Mouse (Mus musculus): ENCODE data around the gene Fam167b. TPM values are rescaled to one million over a fixed set of nuclear protein-coding genes. Genes with fewer than 3 reads are reported as not detected.

Gene Fam167b
- total and polyA plus RNA-seq, 3 experiments: 0.81 to 1.8 TPM; not detected in 1

GRCm38 (mm10) chr4:129623681-129624091 lies 45.3 kb upstream of the Fam167b start, which contains the start of gene Ccdc28b:
Ccdc28b (minus strand) TSS chr4:129623947.
- DNase-seq: peak; percentile 63 to 72
- no peaks in the 10 kb centered on the region; the same call in 1 of the 2 replicates for H3K79me2 ChIP-seq (replicated peaks; ENCODE audit: control insufficient read depth, insufficient read depth, low read length)
- H3K9ac ChIP-seq (ENCODE audit: low read depth, low read length): peak within 1 kb of the TSS; percentile 83
- H3K27me3 ChIP-seq (ENCODE audit: control insufficient read depth, insufficient read depth, low read length): no peaks in the 10 kb centered on the region
- intact Hi-C loops (cut with DNase I): loop anchor here (1.0 to 5.0 kb wide), 2 partner anchors 17 to 199 kb away; no protein-coding TSS in a partner anchor
- TF ChIP-seq POLR2A (IDR thresholded peaks at IDR 0.05; ENCODE audit: insufficient read depth, low read depth, low read length) (peak; percentile 81), EP300 (IDR thresholded peaks at IDR 0.05; ENCODE audit: insufficient read depth, low read depth, low read length) (no peak), CTCF (IDR thresholded peaks at IDR 0.05) (no peak)
- peaks cover 3% of the 10 kb centered on the region; the same call in 1 of the 2 replicates for H3K36me3 ChIP-seq (ENCODE audit: control insufficient read depth, insufficient read depth, low read length)
- peaks cover 24% of the 10 kb centered on the region for H3K4me1 ChIP-seq (ENCODE audit: control insufficient read depth, insufficient read depth, low read length)
- peak within 1 kb of the TSS; percentile 84 for H3K4me3 ChIP-seq
- peak within 1 kb of the TSS; percentile 92 for H3K27ac ChIP-seq
- under 1% methylated on average over 10 of the region's 10 CpGs for WGBS

- 13% methylated on average over 8 of the region's 8 CpGs for WGBS
- Histone ChIP-seq H3K27ac (peak overlapping the region; percentile 92), H3K79me2 (replicated peaks; ENCODE audit: control insufficient read depth, insufficient read depth, low read length) (no peaks in the 10 kb centered on the region; the same call in 1 of the 2 replicates), H3K4me1 (ENCODE audit: control insufficient read depth, insufficient read depth, low read length) (peaks cover 27% of the 10 kb centered on the region), H3K4me3 (peak overlapping the region; percentile 84), H3K36me3 (ENCODE audit: control insufficient read depth, insufficient read depth, low read length) (peaks cover 3% of the 10 kb centered on the region; the same call in 1 of the 2 replicates), H3K9ac (ENCODE audit: low read depth, low read length) (peak overlapping the region; percentile 71), H3K27me3 (ENCODE audit: control insufficient read depth, insufficient read depth, low read length) (no peaks in the 10 kb centered on the region)
- no peak for DNase-seq
- TF ChIP-seq CTCF (IDR thresholded peaks at IDR 0.05) (no peak), POLR2A (IDR thresholded peaks at IDR 0.05; ENCODE audit: insufficient read depth, low read depth, low read length) (0 out of 2 replicates have a peak, but pooled peaks have one; percentile 13)
- intact Hi-C loops (cut with DNase I): loop anchor here (5.0 kb wide), 1 partner anchor 199 kb away; no protein-coding TSS in a partner anchor
Observed at GRCm38 (mm10) chr4:129622803-129623535, 44.6 kb upstream of the Fam167b start.

GRCm38 (mm10) chr4:129622120-129622802 lies 43.9 kb upstream of the Fam167b start:
- no peak for TF ChIP-seq EP300 (IDR thresholded peaks at IDR 0.05; ENCODE audit: insufficient read depth, low read depth, low read length)
- no peak for TF ChIP-seq POLR2A (IDR thresholded peaks at IDR 0.05; ENCODE audit: insufficient read depth, low read depth, low read length)
- no peak for TF ChIP-seq CTCF (IDR thresholded peaks at IDR 0.05)
- peak overlapping the region; percentile 92 for H3K27ac ChIP-seq
- no peaks in the 10 kb centered on the region for H3K27me3 ChIP-seq (ENCODE audit: control insufficient read depth, insufficient read depth, low read length)
- peak overlapping the region; percentile 84 for H3K4me3 ChIP-seq
- H3K36me3 ChIP-seq (ENCODE audit: control insufficient read depth, insufficient read depth, low read length): peaks cover 3% of the 10 kb centered on the region; the same call in 1 of the 2 replicates
- no peak for DNase-seq
- H3K4me1 ChIP-seq (ENCODE audit: control insufficient read depth, insufficient read depth, low read length): peaks cover 28% of the 10 kb centered on the region
- H3K79me2 ChIP-seq (replicated peaks; ENCODE audit: control insufficient read depth, insufficient read depth, low read length): no peaks in the 10 kb centered on the region; the same call in 1 of the 2 replicates
- 65% methylated on average over 11 of the region's 11 CpGs for WGBS
- H3K9ac ChIP-seq (ENCODE audit: low read depth, low read length): peak overlapping the region; percentile 71
- intact Hi-C loops (cut with DNase I): loop anchor here (5.0 kb wide), 1 partner anchor 200 kb away; no protein-coding TSS in a partner anchor

- Histone ChIP-seq H3K27me3 (ENCODE audit: control insufficient read depth, insufficient read depth, low read length) (no peaks in the 10 kb centered on the region), H3K79me2 (replicated peaks; ENCODE audit: control insufficient read depth, insufficient read depth, low read length) (no peaks in the 10 kb centered on the region; the same call in 1 of the 2 replicates), H3K36me3 (ENCODE audit: control insufficient read depth, insufficient read depth, low read length) (peaks cover 3% of the 10 kb centered on the region; the same call in 1 of the 2 replicates), H3K4me3 (peak overlapping the region; percentile 27), H3K9ac (ENCODE audit: low read depth, low read length) (peak overlapping the region; percentile 53), H3K27ac (peak overlapping the region; percentile 92), H3K4me1 (ENCODE audit: control insufficient read depth, insufficient read depth, low read length) (peaks cover 28% of the 10 kb centered on the region)
- 43% methylated on average over 8 of the region's 8 CpGs for WGBS
- peak; percentile 50 to 76 for DNase-seq
- peak; percentile 93 for TF ChIP-seq POLR2A (IDR thresholded peaks at IDR 0.05; ENCODE audit: insufficient read depth, low read depth, low read length)
- TF ChIP-seq EP300 (IDR thresholded peaks at IDR 0.05; ENCODE audit: insufficient read depth, low read depth, low read length): peak; percentile 80
- TF ChIP-seq CTCF (IDR thresholded peaks at IDR 0.05): no peak
- intact Hi-C loops (cut with DNase I): loop anchor here (5.0 kb wide), 1 partner anchor 201 kb away; no protein-coding TSS in a partner anchor
Observed at GRCm38 (mm10) chr4:129621283-129621841, 43.0 kb upstream of the Fam167b start.

- WGBS: 54% methylated on average over 11 of the region's 11 CpGs
- peak overlapping the region; percentile 53 for H3K9ac ChIP-seq (ENCODE audit: low read depth, low read length)
- H3K27ac ChIP-seq: peak overlapping the region; percentile 92
- H3K36me3 ChIP-seq (ENCODE audit: control insufficient read depth, insufficient read depth, low read length): peaks cover 3% of the 10 kb centered on the region; the same call in 1 of the 2 replicates
- H3K79me2 ChIP-seq (replicated peaks; ENCODE audit: control insufficient read depth, insufficient read depth, low read length): no peaks in the 10 kb centered on the region; the same call in 1 of the 2 replicates
- H3K27me3 ChIP-seq (ENCODE audit: control insufficient read depth, insufficient read depth, low read length): no peaks in the 10 kb centered on the region
- intact Hi-C loops (cut with DNase I): loop anchor here (5.0 kb wide), 1 partner anchor 202 kb away; no protein-coding TSS in a partner anchor
- DNase-seq: no peak
- no peak for TF ChIP-seq POLR2A (IDR thresholded peaks at IDR 0.05; ENCODE audit: insufficient read depth, low read depth, low read length)
- no peak for TF ChIP-seq EP300 (IDR thresholded peaks at IDR 0.05; ENCODE audit: insufficient read depth, low read depth, low read length)
- TF ChIP-seq CTCF (IDR thresholded peaks at IDR 0.05): no peak
- H3K4me3 ChIP-seq: peak overlapping the region; percentile 25
- peaks cover 28% of the 10 kb centered on the region for H3K4me1 ChIP-seq (ENCODE audit: control insufficient read depth, insufficient read depth, low read length)
Observed at GRCm38 (mm10) chr4:129620419-129621282, 42.3 kb upstream of the Fam167b start.

All from heart, adult 2 months (tissue).